Mouse (Mus musculus) kidney, embryonic 16.5 days (tissue): ENCODE results near the gene Dner. TPM values are rescaled to one million over a fixed set of nuclear protein-coding genes. Genes with fewer than 3 reads are reported as not detected.

Experiments used
- ATAC-seq: fragments of 200-750 bp; cut with Nextera tagmentation; 2 replicates; pipeline ENCODE4 v1.8.0; 2017; ENCODE audit warnings: moderate TSS enrichment; ENCODE audit not compliant: low FRiP score, low TSS enrichment
- H3K27ac ChIP-seq: fragments of 300-500 bp; sonication (generic); 2 replicates; pipeline ENCODE4 v1.5.1; 2014; ENCODE audit warnings: low read length
- H3K27me3 ChIP-seq: fragments of 300-500 bp; sonication (generic); 2 replicates; pipeline ENCODE4 v1.6.1; 2014; ENCODE audit warnings: low read length, control low read depth, mixed read lengths; ENCODE audit not compliant: insufficient read depth
- H3K36me3 ChIP-seq: fragments of 300-500 bp; sonication (generic); 2 replicates; pipeline ENCODE4 v1.6.1; 2014; ENCODE audit warnings: low read length, control low read depth, mixed read lengths; ENCODE audit not compliant: insufficient read depth
- H3K4me1 ChIP-seq: fragments of 300-500 bp; sonication (generic); 2 replicates; pipeline ENCODE4 v1.6.1; 2014; ENCODE audit warnings: low read length, control low read depth, mixed read lengths; ENCODE audit not compliant: insufficient read depth
- H3K4me2 ChIP-seq: fragments of 300-500 bp; sonication (generic); replicated peaks from 2 replicates; pipeline ENCODE4 v1.6.1; 2014; ENCODE audit warnings: low read depth, low read length
- H3K4me3 ChIP-seq: fragments of 300-500 bp; sonication (generic); 2 replicates; pipeline ENCODE4 v1.5.1; 2014; ENCODE audit warnings: mild to moderate bottlenecking, low read length
- H3K9ac ChIP-seq: fragments of 300-500 bp; sonication (generic); replicated peaks from 2 replicates; pipeline ENCODE4 v1.6.1; 2014; ENCODE audit warnings: low read length
- H3K9me3 ChIP-seq: fragments of 300-500 bp; sonication (generic); 2 replicates; pipeline ENCODE4 v1.6.1; 2016; ENCODE audit warnings: low read length, control low read depth
- WGBS: fragments of 180-500 bp; shearing (Covaris S2); extraction: QIAGEN DNeasy Blood & Tissue Kit; methylation state at CpG from one replicate; pipeline ENCODE4 v1.1.7; 2014; 5-methylcytosine and 5-hydroxymethylcytosine counted together
- polyA plus RNA-seq: library from polyadenylated mRNA; unstranded; fragments of >200 nt; fragmentation: Nextera tagmentation; extraction: Ambion mirVana; gene quantifications from 2 replicates; pipeline ENCODE4 v1.2.1, GENCODE M21; 2015

The Dner gene
- polyA plus RNA-seq, 1 experiment from 2014 or later, result 1.4 TPM

DNA sequence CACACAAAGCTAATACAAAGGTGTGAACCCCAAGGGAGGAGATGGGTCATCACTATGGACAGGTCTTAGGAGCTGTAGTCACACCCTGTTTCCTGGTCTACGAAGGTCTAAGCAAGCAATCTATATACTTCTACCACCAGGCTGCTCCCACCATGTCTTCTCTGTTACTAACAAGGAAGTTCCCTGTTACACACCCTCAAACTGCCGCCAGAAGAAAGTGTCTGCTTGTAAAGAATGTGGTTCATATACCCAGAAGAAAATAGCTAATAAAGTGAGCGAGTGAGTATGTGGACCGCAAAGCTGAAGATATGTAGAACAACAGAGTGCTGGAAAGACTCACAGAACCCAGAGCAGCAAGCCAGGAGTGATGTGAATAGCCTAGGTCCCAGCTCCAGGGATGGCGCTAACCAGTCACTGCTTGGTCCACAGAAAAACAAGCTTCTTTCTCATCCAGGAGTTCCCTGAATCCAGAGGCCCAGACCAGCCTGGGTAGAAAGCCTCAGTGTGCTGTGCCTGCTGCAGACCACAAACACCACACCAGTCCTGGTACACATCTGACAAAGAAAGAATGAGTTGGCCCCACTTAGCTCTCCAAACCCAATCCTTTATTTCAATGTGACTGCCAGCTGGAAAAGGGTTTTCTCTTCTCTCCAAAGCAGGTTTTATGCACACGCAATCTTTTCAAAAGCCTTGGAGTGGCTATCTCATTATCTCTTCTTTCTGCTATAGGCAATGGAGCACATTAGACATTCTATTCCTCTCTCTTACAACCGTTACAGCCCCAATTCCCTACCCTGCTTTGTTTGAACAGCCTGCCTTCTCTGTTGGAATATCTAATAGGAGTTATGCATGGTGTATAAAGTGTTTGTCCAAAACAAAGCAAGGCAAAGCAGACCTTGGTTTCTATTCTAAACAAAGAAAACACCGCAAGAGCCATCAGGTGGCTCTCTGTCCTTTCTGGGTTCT is 139.2 kb downstream of the Dner start:
- Histone ChIP-seq H3K27me3 (no peaks in the 10 kb centered on the region), H3K27ac (no peak overlapping the region), H3K36me3 (no peaks in the 10 kb centered on the region), H3K4me2 (no peak overlapping the region), H3K4me3 (no peak overlapping the region), H3K9me3 (no peaks in the 10 kb centered on the region), H3K4me1 (0 out of 2 replicates have a peak, but pooled peaks cover 3% of the 10 kb centered on the region), H3K9ac (no peak overlapping the region)
- WGBS, result 84% methylated on average over 8 of the region's 8 CpGs
- ATAC-seq, result no peak

GRCm38 (mm10) chr1:84552005-84552404 is 144.0 kb downstream of the Dner start:
- no peak overlapping the region for H3K27ac ChIP-seq
- no peaks in the 10 kb centered on the region for H3K36me3 ChIP-seq
- H3K4me2 ChIP-seq, result no peak overlapping the region
- 92% methylated on average over 3 of the region's 3 CpGs for WGBS
- H3K4me1 ChIP-seq, result no peaks in the 10 kb centered on the region
- no peak overlapping the region for H3K9ac ChIP-seq
- ATAC-seq, result no peak
- H3K9me3 ChIP-seq, result no peaks in the 10 kb centered on the region
- H3K27me3 ChIP-seq, result no peaks in the 10 kb centered on the region
- H3K4me3 ChIP-seq, result no peak overlapping the region

DNA sequence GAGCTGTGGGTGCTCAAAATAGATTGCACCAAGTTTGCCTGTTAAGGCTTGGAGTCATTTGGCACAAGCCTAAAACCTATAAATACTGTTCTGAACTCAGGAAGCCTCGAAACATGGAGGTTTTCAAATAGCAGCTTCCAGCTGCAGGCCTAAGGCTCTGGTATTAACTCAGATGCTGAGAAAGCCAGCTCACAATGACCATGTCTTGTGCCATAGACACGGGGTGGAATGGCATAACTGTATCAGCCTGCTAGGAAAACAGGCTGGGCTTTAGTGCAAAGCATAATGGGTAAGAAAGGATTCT is 146.0 kb downstream of the Dner start:
- no peaks in the 10 kb centered on the region for H3K4me1 ChIP-seq
- peak overlapping the region; percentile 58; the same call in 1 of the 2 replicates for H3K27ac ChIP-seq
- no peaks in the 10 kb centered on the region for H3K36me3 ChIP-seq
- no peak overlapping the region for H3K4me2 ChIP-seq
- 45% methylated on average over 2 of the region's 2 CpGs for WGBS
- no peaks in the 10 kb centered on the region for H3K9me3 ChIP-seq
- 0 out of 2 replicates have a peak, but pooled peaks have one; percentile 42 for ATAC-seq
- no peaks in the 10 kb centered on the region for H3K27me3 ChIP-seq
- H3K9ac ChIP-seq, result no peak overlapping the region
- H3K4me3 ChIP-seq, result no peak overlapping the region

GRCm38 (mm10) chr1:84549367-84550064 is 146.5 kb downstream of the Dner start:
- ATAC-seq, result peak; percentile 71
- Histone ChIP-seq H3K4me1 (no peaks in the 10 kb centered on the region), H3K9me3 (no peaks in the 10 kb centered on the region), H3K27ac (peak overlapping the region; percentile 58; the same call in 1 of the 2 replicates), H3K4me2 (no peak overlapping the region), H3K27me3 (no peaks in the 10 kb centered on the region), H3K36me3 (no peaks in the 10 kb centered on the region), H3K9ac (no peak overlapping the region), H3K4me3 (no peak overlapping the region)
- 2% methylated on average over 2 of the region's 2 CpGs for WGBS

GRCm38 (mm10) chr1:84536069-84536468 is 160.0 kb downstream of the Dner start:
- Histone ChIP-seq H3K27me3 (no peaks in the 10 kb centered on the region), H3K9ac (no peak overlapping the region), H3K4me1 (no peaks in the 10 kb centered on the region), H3K9me3 (no peaks in the 10 kb centered on the region), H3K36me3 (no peaks in the 10 kb centered on the region), H3K27ac (no peak overlapping the region), H3K4me2 (no peak overlapping the region), H3K4me3 (no peak overlapping the region)
- ATAC-seq, result no peak
- WGBS, result 68% methylated on average over 4 of the region's 4 CpGs

GRCm38 (mm10) chr1:84525514-84525913 is 170.5 kb downstream of the Dner start:
- Histone ChIP-seq H3K4me3 (no peak overlapping the region), H3K4me2 (no peak overlapping the region), H3K9ac (no peak overlapping the region), H3K27me3 (no peaks in the 10 kb centered on the region), H3K9me3 (no peaks in the 10 kb centered on the region), H3K36me3 (no peaks in the 10 kb centered on the region), H3K27ac (no peak overlapping the region), H3K4me1 (no peaks in the 10 kb centered on the region)
- 76% methylated on average over 3 of the region's 3 CpGs for WGBS
- ATAC-seq, result no peak

GRCm38 (mm10) chr1:84524413-84524812 is 171.6 kb downstream of the Dner start:
- H3K4me3 ChIP-seq, result no peak overlapping the region
- no peaks in the 10 kb centered on the region for H3K27me3 ChIP-seq
- H3K9ac ChIP-seq, result no peak overlapping the region
- H3K9me3 ChIP-seq, result no peaks in the 10 kb centered on the region
- no peak overlapping the region for H3K4me2 ChIP-seq
- WGBS, result 47% methylated on average over 4 of the region's 4 CpGs
- ATAC-seq, result no peak
- no peaks in the 10 kb centered on the region for H3K4me1 ChIP-seq
- H3K27ac ChIP-seq, result no peak overlapping the region
- H3K36me3 ChIP-seq, result no peaks in the 10 kb centered on the region

GRCm38 (mm10) chr1:84522963-84523280 is 173.1 kb downstream of the Dner start:
- H3K27ac ChIP-seq, result no peak overlapping the region
- no peaks in the 10 kb centered on the region for H3K27me3 ChIP-seq
- H3K4me1 ChIP-seq, result no peaks in the 10 kb centered on the region
- no peaks in the 10 kb centered on the region for H3K36me3 ChIP-seq
- no peak overlapping the region for H3K4me3 ChIP-seq
- no peak overlapping the region for H3K4me2 ChIP-seq
- H3K9me3 ChIP-seq, result no peaks in the 10 kb centered on the region
- no peak overlapping the region for H3K9ac ChIP-seq
- no peak for ATAC-seq
- 51% methylated on average over 4 of the region's 4 CpGs for WGBS

- ATAC-seq, result no peak
- WGBS, result 58% methylated on average over 4 of the region's 4 CpGs
These were observed 173.6 kb downstream of the Dner start for GRCm38 (mm10) chr1:84522256-84522962.

More at GRCm38 (mm10) chr1:84522256-84522962, 173.6 kb downstream of the Dner start:
- H3K9ac ChIP-seq, result no peak overlapping the region
- no peak overlapping the region for H3K27ac ChIP-seq
- H3K4me2 ChIP-seq, result no peak overlapping the region
- no peaks in the 10 kb centered on the region for H3K4me1 ChIP-seq
- no peaks in the 10 kb centered on the region for H3K27me3 ChIP-seq
- H3K9me3 ChIP-seq, result no peaks in the 10 kb centered on the region
- H3K4me3 ChIP-seq, result no peak overlapping the region
- no peaks in the 10 kb centered on the region for H3K36me3 ChIP-seq
